Mouse (Mus musculus) right cerebral cortex, postnatal 14 days (tissue): ENCODE results near the gene Schip1.
"Not testable (repeated sequence)": the region's sequence is repeated elsewhere in the genome, so short reads cannot be mapped to it uniquely, and the experiment has no call there.

Experiments
- DNase-seq: peaks from one replicate; pipeline ENCODE4 v3.0.0; 2022

Schip1 gene

DNA sequence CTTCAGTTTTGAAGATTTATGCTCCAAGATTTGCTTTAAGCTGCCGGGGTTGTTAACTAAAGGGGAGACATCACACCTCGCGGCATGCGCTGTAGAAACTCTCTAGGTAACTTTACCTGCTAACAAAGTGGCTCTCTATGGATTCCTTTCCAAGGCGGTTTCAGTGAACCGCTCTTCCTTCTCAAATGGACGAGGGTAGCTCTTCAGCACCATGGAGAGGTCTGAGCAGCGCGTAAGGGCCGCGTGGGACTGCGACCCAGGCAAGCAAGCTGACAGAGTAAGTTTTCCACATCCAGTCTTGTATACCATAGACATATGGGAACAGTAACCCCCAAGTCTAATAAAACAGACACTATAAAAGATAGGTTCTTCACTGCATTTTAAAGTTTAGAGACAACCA, at the start of gene Schip1:
Gene Schip1 (plus strand): TSS at position 72 of the 400 bp plus-strand sequence.
- DNase-seq: no peak

DNA sequence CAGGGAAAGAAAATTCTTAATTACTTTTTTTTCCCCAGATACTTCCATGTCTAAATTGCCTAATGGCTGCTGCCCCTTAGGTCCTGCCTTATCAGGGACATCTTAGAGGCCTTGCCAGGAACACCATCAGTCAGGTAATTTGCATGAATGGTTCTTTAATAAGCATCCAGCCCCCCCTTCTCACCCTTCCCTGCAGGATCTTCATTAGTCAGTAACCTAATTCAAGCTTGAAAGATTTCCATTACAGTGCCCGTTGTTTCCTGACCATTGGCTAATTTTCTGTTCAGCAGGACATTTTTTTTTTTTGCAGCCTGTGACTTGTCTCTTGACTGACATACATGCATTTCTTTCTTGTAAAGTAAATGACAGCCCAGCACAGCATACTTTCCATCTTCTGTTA, 48.8 kb upstream of the Schip1 start:
- no peak for DNase-seq

DNA sequence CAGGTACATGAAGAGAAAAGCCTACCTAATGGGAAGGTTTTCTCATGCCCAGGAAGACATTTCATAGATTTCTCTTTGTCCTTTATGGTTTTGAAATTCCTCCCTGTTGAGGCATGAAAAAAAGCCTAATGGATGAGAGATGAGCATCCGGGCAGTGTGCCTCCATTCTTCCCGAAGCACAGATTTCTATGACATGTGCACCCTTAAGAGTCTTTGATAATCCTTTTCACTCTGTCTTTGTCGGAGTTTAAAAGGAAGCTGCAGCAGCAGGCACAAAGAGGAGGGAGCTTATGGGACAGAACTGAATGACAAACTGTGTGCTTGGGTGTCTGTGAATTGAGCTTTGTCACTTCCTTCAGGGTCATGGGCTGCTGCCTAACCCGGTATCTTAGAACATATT, 45.2 kb upstream of the Schip1 start:
- no peak for DNase-seq

DNA sequence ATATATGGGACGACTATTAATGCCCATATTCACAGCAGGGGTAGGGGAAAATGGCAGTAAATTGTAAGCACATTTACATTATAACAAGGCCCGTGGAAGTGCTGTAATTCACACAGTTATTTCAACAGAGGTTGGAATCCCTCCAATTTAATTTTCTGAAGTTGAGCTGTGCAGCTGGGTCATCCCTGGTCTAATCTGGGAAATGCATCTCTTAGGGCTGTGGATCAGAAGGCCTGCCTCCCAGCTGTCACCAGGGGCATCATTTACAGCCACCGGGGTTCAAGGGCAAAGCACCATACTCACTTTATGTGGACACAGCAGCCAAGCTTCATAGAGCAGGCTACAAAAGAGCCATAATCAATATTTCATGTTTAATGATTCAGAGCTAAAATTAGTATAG, 28.5 kb upstream of the Schip1 start:
- no peak for DNase-seq

DNA sequence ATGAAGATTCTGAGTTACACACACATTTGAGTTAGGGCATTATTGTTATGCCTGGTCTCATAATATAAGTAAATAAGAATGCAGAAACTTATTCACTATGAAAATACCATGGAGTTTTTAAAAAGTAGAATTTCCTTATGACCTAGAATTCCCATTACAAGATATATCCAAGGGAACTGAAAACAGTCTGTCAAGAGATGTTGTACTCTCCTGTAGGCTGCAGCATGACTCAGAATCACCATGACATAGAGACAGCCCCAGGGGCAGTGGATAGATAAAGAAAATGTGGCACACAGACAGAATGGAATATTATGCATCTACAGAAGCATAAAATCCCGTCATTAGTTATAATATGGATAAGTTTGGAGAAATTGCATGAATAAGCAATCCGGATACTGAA, 21.7 kb upstream of the Schip1 start:
- no peak for DNase-seq

DNA sequence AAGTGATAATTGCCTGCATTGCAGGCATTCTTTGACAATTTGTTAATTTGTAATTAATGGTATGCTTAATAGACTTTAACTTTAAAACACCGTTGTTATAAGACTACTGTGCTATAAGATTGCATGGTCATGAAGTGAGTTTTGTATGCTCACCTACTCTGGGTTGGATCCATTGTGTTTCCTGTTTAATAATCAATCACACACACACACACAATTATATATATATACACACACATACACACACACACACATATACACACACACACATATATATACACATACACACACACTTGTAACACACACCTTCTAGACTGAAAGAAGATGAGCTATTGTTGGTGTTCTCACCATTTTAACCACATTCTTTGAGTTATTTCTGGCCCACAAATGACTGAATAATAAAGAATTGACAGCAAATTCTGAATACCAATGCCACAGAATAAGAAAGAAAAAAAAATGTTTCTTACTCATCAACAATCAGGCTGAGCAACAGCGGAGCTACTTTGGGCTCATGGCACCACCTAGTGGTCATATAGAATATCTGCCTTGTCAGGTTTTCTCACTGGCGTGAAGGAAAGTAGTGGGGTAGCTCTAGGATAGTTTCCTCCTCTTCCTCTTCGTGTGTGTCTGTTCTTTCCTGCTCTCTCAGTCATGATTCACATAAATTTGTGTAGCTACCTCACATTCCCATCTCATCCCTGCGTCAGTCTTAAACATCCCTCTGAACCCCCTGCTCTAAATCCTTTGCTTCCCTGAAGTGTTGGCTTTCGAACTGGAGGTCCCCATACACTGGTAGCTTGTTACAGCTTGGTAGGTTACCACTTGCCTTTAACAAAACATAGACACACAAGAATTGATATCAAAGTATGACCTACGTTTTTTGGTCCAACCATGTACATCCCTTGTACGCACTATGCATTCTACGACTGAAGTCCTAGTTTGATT, 18.9 kb upstream of the Schip1 start:
- DNase-seq: no peak

DNA sequence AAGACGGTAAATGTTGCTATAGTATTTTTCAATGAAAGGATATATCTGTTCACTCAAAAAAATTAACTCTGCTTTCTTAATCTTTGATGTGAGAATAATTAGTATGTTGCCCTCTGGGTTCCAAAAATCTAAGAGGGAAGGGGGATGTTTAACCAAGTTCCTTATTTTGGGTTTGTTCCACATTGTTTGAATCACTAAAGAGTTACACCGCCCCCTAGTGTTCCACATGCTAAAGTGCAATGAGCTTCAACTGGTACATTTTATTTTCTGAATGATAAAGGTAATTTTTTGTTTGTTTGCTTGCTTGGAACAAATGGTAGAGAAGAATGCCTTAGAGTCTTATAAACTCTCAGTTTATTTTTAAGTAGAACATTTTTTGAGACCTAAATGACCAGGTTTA, 11.1 kb upstream of the Schip1 start:
- DNase-seq: no peak

DNA sequence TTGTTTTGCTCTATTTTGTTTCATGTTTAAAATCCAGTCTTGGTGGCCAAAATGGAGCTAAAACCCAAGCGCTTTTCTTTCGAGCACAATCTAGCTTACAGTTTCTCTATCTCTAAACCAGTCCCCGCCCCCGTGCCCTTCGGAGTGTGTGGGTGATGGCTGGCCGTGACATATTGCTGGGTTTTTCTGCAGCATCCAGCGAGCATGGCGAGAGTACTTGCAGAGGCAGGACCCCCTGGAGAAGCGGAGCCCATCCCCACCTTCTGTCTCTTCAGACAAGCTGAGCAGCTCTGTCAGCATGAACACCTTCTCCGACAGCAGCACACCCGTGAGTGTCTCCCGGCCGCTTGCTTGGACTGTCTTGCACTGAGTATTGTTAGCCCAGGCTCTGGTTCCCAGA, 9.5 kb upstream of the Schip1 start:
- peak; percentile 32 for DNase-seq

DNA sequence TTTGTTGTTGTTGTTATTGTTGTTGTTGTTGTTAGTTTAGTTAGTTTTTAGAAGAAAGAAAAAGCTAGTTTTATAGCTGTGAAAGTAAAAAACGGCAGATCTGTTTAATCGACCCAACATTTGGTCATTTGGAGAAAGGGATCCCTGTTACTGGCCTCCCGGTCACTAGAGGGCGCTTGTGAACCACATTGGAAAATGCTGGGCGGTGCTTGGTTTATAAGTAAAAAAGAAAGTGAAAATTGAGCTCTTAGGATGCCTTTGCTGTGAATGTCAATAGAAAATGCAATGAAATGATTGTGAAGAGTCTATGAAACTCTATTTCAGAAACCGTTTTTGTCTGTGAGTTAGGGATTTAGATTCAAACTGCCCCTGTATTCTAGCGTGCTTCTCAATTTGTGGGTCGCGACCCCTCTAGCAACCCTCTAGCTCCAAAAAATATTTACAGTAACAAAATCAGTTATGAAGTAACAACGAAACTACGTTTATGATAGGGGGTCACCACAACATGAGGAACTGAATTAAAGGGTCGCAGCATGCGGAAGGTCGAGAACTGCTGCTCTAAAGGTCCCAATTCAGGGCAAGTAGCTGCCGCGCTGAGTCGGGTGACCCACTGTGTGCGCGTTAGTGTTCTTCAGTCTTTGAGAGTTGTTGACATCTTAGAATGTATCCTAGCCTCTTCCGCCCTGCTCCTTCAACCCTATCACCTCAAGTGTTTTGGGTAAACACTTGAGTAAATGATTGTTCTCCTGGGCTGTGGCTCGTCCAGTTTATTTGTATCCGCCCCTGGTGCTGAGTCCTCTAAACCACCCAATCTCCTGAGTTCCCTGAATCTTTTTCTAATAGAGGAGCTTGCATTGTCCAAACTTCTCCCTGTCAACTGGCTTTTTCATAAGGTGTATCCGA, 8.0 kb upstream of the Schip1 start:
- peak; percentile 86 for DNase-seq

DNA sequence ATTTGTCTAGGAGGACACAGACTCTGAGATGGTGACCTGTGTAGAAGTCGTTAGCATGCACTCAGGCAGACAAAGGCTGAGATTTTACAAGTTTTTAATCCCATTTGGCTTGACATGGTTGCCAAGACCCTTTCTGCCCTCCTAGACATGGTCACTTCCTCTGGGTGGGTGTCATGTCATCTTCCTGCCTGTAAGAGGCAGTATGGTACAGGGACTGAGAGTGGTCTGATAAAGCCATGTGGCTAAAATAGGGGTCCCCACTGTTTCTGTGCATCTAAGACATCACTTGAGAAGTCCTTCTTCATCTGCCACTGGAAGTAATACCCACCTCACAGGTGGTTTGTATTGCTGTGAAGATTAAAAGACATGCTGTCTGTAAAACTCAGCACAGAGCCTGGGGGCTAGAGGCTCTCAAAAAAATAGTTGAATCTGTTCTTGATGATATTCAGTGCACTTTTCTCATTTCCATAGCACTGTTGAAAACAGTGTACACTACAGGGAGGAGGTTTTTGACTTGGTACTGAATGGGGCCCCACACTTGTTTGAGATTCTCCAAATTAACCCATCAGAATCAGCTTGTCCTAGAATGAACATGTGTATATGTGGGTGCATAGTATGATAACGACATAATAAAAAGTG, 5.3 kb upstream of the Schip1 start:
- DNase-seq: no peak

DNA sequence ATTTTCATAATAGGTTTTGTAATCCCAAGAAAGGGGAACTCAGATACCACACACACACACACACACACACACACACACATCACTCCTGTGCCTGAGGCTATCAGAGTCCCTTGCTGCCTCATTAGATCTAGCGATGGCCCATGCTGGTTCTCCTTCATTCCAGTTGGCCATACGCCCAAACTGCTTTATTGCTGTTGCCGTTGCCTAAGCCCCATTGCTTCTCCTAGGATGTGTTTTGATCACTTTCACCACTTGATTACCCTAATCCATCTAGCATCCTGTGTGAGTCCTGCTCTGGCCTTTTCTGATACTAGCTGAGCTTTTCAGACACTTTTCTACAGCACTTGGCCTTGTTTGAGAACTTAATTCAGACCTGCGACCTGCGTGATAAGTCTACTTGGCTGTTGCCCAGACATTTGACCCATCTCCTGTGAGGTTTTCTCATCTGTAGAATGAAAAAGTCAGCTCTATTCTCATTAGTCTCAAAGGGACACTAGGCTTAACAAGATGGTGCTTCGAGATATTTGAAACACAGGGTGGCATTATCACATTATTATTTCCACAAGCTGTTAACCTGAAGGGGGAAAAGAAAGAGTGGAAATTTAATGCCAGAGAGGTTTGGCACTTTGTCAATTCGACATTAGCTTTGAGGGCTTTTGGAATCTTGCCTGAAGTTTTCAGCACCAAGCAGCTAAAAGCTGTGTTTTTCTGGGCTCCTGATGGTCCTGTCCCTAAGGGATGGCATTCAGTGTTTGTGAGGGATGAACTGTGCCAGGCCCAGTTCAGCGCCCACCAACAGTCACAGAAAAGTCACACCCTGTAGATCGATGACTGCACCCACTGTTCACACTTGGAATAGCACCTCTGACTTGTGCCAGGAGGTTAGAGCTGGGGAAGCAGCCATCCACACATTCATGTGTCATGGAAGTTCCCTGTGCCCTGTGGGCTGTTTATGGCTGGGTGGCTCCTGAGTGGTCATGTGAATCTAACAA, 7.1 kb downstream of the Schip1 start:
- DNase-seq: no peak

DNA sequence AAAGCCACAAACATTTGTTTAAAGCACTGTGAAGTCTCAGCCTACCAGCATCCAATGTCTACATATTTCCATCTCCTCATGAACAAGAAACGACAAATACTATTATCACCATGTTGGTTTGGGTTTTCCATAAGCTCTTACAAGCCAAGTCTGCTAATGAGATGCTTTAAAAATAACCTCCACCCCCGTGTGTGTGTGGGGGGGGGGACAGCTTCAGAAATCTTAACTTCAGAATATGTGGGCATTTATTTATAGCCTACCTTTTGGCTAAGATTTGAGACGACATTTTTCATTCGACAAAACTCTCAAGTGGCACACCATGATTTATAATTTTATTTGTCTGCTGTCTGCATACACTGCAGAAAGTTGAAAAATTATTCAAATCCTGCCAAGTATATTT, 12.8 kb downstream of the Schip1 start:
- DNase-seq: no peak

DNA sequence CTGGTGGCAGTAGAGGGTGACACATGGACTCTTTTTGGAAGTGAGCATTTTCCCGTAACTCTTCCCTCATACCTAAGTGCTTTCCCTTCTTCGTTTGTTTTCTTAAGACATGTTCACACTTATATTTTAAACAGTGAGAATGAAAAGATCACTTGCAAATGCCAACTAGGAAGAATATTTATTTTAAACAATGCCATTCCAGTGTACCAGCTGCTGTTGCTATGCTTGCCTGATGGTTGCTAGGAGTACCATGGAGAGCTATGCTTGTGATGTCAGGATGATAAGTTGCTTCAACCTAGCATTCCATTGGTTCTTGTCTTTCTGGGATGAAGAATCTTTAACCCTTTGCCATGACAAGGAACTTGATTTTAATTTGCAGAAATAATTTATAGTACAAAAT, 20.4 kb downstream of the Schip1 start:
- no peak for DNase-seq

DNA sequence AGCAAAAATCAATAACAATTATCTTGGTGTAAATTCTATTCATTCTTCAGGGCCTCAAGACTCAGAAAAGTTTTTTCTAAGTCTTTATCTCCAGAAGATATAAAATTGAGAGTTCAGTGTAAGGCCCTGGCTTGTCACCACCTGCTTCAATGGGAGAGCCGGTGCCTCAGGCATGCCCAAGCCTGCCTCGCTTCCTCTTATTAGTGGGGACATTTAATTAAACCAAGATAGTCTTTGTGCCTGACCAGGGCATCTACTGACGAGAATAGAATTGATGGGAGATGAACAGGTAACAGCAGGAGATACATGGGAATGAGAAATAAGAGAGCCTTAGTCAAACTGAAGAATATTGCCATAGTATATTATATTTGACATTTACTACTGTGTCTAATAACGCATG, 27.5 kb downstream of the Schip1 start:
- DNase-seq: no peak

DNA sequence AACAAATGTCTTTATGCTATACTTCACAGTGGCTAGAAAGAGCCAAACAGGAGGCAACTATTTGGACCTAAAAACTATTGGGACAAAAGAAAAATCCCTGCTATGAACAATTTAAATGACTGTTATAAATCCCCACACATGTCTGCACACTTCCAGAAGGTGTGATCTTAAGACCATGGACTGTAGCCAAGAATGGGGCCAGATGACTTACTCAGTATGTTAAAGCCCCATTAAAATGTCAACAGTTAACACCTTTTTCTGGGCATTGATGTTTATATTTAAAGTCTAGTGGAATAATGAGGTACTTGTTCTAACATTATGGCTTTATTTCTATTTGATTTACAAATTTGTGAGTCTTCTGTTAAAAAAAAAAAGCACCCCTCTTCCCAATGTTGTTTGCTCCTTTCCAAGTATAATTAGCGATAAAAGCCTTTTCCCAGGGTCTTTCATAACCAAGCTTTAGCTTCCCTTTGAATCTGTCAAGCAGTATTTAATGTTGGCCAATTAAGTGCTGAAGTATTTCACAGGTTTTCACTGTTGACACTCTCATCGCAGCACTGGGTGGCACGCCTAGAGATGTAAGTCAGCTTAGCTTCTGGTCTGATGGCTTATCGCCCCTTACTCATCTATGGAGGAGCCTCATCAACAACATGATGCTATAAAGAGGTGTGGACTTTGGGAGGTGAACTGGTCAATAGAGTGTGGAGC, 32.3 kb downstream of the Schip1 start:
- no peak for DNase-seq

DNA sequence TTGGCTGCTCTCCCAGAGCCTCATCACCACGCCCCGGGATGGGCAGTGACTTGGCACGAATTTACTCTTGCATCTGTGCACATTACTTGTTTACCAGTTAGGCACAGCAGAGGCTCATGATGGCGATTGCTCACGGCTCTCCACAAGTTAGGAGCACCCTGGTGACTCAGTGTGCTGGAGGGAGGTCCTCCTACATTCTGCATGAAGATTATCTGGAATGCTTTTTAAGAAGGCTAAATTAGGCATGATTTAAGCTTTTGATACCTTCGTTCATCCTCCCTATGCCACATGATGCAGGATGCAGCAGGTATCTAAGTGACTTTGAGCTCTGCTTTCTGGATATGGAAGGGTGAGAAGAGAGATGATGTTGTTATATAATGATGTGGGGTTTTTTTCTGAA, 35.0 kb downstream of the Schip1 start:
- DNase-seq: not testable (repeated sequence)

DNA sequence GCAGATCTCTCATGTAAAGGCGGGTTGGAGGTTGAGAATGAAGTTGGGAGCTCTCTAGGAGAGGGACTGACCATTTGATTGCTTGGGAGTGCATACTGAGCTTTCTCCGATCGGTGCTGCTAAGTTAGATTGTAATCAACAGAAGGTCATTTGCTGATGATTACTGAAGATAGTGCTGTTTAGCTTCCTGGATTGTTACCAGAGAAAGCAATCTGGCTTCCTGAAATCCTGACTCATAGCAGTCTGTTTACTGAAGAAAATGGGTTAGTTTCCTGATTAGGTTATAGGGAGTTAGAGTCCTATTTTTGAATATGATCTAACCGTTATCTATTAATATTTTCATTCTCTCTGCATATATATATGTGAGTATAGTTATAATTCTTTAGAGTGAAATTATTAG, 36.7 kb downstream of the Schip1 start:
- DNase-seq: no peak

DNA sequence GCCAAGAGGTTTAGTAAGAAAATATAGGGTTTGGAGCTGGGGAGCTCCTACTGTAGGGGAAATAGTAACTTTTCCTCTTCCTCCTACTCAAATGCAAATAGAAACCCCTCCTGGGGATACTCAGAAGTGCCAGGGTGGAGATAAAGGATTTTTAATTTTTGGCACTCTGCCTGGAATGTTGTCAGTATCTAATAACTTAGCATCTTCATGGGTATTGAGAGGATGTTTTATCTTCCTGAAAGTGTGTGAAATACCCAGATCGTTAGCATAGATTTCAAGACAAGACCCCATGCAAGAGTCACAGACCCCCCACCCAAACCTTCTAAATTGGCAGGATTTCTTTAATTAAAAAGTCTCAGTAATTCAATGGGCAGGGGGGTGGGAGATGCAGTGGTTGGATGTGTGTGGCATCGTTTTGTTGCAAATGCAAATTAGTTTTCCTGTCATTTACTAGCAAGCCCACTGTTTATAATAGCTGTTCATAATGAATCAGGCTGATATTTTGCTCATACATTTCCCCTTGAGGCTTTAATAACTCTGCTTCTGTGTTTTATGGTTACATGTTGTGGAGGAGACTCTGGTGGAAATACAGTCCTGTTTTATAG, 40.6 kb downstream of the Schip1 start:
- DNase-seq: no peak

DNA sequence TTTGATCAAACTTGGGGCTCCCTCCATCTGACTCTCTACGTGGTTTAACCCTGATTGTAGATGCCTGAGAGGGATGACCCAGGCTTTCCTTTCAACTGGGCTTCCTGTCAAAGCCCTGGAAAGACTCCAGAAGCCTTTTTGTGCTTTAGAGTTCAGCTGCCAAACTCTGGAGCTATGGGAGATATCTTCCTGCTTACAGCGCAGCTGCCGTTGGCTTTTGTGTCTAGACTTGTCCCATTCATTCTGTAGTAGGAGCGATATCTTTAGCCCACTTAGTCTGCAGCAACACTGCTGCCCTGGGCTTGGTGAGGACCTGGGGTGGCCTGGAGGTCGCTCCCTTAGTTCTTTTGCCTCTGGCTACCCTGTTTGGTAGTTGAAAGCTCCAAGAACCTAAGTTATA, 56.7 kb downstream of the Schip1 start:
- no peak for DNase-seq

DNA sequence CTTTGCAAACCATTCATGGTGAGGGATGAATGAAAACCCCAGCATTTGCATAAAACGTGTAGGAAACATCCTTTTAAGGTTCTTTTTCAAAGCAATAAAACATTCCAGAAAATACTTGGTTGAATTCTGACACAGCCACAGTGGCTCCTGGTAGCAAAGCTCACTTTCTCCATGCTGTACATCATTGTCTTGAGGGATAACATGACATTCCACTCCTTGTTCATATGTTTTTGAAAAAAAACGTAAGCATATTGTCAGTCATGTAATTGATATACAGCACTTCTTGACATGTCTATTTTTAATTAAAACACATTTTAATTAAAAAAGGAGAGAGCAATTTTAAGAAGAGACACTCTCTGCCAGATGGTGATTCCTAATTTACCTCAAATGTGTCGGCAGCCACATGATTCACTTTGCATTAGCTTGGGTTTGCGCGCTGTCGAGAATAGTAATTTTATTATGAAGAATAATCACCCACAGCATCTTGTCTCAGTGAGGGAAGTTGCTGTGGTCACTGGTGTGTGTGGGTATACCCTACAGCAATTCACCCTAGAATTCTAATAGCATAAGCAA, 61.8 kb downstream of the Schip1 start:
- no peak for DNase-seq

DNA sequence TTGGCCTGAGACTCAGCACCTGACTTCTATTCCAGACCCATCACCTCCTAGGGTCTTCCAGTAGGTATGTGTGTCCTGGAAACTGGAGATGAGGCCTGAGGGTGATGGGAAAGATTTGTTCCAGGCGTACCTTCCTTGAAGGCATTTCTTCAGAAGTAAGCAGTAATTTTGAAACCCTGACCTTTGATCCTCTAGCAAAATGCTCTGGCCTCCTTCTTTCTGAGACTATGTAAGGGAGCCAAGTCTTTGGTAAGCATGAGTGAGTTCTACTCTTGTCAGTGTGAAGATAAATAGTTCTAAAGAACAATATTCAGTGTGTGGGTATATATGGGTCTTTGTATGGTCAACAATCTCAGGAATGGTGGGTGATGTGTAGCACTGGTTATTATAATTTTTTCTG, 65.8 kb downstream of the Schip1 start:
- no peak for DNase-seq
